Mouse (Mus musculus) gastrocnemius, postnatal 10 days (tissue): ENCODE measurements around the gene Auts2. TPM values are rescaled to one million over a fixed set of nuclear protein-coding genes. Genes with fewer than 3 reads are reported as not detected.

Experiments used
- DNase-seq: peaks from one replicate; pipeline ENCODE4 v3.0.0; 2021; ENCODE audit warnings: mixed read lengths
- total RNA-seq, 2 experiments: library from RNA; stranded (reverse); gene quantifications; 2 replicates each; pipeline ENCODE4 v1.2.3; 2021

Auts2 gene
- total RNA-seq, 2 experiments from 2014 or later = 36.2 to 49.1 TPM

DNA sequence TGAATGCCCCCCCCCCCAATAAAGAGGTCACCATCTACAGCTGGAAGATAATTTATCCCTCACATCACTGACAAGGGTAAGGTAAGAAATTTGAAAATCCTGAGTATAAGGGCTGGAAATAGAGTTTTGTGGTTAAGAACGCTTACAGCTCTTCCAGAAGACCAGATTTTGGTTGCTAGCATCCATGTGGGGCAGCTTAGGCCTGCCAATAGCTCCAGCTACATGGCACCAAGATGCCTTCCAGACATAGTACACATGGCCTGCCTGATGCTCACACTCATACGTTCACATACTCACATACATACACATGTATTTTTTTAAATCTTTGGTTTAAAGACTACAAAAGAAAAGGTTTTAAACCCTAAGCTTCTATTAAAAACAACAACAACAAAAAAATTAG is 467.2 kb downstream of the Auts2 start:
- DNase-seq = no peak

DNA sequence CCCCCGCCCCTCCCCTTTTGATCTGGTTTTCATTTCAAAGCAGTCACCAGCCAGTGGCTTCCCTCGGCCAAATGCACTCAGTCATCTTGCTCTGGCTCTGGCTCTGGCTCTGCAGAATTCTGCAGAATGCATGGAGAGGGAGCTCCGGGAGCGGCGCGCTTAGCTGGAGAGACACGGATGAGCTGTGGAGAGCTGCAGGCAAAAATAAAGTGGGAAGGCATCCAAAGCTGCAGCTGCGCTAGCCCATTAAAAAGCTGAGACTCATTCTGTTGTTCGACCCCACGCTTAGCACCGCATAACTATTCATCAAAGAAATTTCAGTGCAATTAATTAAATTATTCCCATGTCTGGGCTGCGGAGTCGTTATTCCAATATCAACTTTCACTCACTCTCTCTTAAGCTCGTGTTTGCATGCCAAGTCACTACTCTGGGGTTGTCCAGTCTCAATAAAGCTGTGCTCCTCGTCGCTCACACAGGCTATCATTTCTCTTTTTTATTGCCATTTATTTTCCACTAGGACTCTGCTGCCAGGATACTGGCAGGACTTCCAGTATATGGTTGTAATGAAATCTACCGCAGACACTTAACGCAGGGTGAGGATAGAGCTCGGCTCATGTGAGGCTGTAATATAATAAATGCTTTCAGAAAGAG is 468.3 kb downstream of the Auts2 start:
- DNase-seq = peak; percentile 74

DNA sequence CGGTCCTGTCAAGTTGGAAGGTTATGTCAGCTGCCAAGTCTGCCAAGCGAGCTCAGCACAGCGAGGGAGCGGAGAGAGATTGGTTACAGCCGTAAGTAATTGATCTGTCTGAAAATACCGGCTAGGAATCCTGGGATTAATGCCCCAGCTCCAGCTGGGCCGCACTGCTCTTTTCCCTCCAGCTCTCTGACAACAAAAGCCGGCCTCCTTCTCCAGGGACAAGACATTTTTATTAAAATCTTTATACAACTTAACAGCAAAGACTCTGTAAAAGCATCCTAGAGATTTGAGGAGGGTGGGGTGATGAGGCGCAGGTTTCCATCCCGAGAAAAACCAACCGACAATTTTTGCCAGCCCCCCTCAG is 468.8 kb downstream of the Auts2 start:
- DNase-seq = peak; percentile 34

DNA sequence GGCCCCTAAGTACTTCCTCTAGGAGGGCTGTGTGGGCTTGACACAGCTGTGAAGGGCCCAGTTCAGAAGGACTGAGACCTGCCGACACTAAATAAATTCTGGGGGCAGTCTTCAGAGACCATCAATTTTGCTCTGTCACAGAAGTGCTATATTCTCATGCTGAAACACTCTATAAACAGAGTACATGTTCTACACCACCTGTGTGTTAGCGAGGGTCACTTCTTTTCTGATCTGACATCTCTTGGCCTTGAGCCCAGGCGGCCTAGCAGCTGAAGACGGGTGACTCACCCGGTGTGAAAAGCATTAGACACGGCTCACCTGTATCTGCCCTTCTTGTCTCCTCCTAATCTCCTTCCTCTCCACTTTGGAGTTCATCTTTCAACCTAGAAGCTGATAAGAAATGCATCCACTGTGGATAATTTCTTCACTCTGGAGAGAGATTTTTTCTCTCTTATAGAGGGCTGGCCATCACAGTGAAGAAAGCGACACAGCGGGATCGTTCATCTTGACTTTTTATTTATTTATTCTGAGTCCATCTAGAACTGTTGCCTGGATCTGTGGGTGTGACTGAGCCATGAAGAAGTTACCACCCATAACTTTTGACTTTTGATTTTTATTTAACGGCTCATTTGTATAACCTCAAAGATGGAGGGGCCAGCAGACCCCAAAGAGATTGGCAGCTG is 469.3 kb downstream of the Auts2 start:
- peak; percentile 22 for DNase-seq

DNA sequence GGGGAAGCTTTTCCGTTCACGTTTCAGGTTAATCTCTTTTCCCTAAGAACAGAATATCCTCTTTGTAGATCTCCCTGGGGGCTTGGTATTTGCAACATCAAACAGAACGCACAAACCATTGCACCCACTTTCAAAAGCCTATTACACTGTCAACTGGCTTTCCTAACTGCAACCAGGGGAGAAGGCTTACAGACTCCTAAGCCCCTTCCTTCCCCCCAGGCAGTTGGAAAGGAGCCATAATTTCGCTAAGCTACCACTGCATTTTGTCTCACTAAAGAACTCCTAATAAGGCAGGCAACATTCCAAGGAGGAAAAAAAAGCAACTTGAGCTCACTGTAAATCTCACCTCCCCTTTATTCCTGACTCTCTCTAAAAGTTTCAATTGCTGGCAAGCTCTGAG is 470.8 kb downstream of the Auts2 start:
- no peak for DNase-seq

DNA sequence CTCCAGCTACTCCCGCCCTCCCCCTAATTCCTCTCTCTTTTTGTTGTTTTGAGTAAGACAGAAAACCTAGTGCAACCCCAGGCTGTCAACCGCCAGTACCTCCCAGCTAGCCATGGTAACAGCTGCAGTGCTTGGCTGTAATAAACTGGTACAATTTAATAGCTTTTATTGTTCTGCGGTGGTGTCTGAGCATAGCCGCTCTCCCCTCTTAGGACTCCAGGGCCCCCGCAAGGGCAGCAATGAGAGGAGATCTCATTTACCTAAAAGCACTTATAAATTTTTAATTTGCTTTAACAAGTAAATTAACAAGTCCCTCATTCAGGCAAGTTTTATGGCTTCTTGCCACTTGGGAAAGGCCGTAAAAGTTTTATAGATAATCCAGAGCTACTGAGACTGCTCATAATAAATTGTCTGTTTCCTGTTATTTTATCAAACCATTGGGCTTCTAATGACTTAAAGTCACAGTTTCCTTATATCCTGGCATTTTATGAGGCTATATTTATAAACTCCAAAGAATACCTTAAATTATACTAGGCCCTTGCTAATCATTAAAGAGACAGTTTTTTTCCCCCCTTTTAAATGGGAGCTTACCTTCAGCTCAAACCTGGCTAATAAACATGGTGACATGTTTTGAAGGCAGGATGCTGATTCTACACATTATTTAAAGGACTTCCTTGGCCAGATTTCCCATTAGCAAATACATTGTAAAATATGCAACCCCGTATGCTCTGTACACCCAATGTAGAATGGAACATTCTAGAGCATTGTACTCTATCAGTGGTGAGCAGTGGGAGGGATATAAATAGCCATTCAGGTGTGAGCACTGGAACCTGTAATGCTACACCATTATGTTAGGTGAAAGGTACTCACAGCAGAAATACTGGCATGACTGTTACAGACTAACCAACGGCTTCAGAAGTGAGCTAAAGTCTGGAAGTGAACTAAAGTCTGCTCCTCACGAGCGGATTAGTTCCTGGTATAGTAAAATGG is 475.1 kb downstream of the Auts2 start:
- DNase-seq = no peak

DNA sequence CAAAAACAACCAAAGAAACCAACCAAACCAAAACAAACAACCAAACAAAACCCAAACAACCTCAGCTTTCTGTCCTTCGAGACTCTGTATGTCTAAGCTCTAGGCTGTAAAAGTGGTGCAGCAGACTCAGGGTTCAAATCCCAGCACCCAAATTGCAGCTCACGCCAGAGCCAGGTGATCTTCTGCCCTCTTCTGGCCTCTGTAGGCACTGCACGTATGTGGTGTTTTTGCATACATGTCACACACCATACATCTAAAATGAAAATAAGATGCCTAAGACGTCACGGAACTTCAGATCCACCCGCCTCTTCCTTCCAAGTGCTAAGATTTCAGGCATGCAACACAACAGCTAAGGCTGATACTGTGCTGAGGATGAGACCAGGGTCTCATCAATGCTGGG is 483.0 kb downstream of the Auts2 start:
- DNase-seq = no peak

DNA sequence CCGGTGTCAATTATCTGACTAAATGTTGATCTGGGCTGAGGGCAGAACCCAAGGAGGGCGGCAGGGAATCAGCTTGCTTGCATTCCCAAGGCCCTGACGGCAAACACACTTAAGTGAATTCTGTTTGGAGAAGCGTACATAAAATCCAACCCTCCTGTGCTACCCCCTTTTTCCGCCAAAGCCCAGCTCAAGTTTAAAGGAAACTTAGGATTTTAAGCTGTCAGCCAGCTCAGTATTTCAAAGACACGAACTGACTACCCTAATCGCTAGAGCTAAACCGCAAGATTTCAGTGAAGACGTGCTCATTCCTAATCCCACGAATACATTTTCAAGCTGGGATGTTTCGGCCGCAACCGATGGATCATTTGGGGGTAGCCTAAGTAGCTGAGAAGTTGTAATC is 490.5 kb downstream of the Auts2 start:
- no peak for DNase-seq

DNA sequence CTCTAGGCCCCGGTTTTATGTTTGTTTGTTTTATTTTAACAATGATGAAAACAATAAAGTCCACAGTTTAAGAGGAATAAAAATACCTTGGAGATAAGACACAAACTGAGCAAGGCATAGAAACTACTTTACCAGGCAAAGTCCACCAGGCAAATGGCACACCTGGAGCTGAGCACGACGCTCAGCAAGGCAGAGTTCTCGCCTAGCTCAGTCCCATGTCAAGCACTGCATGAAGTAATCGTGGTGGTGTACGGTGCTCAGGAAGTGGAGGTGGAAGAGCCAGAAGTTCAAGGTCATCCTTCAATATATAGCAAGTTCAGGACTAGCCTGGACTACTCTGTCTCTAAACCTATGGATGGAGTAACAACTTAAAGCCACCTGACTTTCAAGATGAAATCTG is 503.6 kb downstream of the Auts2 start:
- no peak for DNase-seq

DNA sequence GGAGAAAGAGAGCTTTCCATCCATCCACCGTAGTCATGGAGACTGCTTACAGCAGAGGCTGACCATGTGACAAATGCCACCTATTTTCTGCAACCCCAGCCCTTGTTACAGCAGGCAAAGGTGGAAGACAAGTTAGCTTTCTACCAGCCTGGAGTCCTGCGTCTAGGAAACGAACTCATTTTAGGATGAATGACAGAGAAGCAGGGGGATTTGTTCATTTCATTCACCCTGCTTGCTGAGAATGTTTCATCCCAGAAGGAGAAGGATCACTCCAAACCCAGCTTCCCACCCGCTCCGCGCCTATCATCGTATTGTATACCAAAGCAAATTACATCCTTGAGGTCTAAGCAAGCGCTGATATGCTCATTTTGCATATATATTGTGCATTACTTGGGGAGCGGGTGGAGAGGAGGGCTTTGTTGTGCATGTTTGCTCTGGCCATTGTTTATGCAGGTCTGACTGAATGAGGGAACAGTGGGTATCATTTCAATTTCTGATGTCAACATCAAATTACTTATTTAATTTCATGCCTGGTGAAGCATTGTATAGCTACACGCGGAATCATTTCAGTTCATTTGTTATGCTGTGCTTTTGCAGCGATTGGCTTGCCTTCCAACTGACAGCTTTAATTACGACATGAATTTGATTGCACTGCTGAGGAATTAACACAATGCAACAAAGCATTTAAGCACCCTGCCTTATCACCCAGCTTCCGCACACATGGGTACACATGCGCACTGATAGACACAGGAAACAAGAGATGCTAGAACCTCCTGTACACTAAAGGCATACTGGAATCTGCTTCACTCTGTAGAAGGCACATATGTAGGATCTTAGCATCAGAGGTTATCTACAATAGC is 509.4 kb downstream of the Auts2 start:
- no peak for DNase-seq

DNA sequence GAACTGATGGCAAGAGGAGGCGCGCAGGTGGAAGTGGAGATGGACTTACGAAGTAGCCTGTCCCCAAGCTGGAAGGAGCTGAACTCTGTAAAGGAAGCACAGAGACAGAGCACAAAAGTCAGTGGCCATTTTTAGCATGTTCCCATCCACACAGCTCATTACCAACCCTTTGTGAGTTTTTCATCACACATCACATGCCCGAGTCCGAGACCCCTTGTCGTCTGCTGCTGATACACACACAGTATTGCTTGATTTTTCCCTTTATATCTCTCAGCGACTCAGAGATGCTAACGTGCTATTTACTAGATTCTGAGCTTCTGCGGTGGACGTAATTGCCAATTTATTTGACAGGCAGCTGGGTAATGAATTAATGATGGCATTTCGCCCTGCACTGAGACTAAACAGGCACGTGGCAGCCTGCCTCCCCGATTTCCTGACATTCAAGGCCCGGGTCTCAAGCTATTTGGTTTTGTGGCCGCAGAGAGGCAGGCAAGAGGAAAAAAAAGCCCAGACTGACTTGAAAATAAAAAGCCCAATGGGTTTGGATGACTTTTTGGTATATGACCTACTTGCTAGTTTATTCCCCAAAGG is 512.1 kb downstream of the Auts2 start:
- no peak for DNase-seq

DNA sequence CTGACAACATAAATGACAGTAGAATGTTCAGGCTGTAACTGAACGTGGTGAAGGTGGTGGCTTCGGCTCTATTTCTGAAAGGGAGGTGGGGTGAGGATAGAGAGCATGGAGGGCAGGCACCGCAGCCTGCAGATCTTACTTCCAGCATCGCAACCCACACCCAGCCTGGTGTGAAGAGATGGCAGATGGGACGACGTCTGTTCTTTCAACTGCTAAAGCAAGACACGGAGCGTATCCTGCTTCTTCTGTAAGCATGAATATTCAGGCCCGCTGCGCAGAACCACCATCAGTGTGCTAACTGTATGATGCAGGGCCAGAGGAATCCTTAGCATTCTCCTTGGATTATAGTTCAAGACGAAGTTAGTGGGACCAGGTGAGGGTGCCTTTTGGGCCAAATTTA is 513.5 kb downstream of the Auts2 start:
- no peak for DNase-seq

DNA sequence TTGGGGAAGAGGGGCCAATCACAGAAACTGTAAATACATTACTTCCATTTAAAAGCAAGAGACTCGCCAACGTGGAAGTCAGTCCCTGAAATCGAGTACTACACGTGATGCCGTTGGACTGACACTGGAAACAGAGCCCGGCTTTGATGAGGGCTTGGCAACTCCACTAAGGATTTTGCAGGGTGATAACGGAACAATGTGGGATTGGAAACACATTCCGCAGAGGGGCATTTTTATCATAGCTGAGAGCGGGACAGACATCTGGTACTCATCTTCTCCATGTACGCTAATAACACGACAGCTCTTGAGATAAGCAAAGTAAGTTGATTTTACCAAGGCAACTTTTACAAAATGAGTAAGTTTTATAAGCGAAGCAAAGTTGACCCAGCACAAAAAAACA is 514.1 kb downstream of the Auts2 start:
- DNase-seq = no peak

DNA sequence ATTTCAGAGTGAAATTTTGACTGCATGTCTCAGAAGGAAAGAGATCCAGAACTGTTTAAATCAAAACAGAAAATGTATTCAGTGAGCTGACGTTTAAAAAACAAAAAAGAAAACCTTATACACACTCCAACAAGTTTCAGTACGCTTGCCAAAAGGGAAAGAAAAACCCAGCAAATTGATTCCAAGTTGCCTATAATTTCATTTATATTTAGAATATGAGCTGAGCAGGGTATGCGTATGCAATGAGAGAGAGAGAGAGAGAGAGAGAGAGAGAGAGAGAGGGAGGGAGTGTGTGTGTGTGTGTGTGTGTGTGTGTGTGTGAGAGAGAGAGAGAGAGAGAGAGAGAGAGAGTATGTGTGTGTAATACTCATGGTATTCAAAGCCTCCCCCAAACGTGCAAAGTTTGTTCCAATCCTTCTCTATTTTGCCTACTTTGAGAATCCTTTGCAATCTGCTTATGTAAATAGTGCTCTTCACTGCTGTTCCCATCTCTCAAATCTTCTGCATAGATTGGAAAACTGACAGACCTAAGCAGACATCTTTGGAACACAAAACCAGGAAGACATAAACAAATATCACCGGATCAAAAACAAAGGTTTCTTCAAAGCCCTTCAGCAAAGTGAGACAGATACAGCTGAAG is 515.2 kb downstream of the Auts2 start:
- DNase-seq = no peak

DNA sequence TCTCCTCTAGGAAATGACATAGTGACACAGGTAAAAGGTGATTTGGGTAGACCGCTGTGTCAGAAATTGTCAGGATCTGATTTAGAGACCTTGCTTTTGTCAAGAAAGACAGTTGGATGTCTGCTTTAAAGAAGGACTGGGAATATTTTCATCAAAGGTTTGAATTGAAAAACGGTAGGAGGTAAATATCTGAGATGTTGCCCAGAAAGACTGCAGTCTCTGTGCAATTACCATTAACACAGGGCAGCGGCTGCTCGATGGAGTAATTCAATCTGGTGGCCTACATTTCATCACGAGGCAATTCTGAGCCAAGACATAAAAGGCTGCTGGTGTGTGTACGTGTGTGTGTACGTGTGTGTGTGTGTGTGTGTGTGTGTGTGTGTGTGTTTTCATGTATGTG is 529.8 kb downstream of the Auts2 start:
- no peak for DNase-seq

DNA sequence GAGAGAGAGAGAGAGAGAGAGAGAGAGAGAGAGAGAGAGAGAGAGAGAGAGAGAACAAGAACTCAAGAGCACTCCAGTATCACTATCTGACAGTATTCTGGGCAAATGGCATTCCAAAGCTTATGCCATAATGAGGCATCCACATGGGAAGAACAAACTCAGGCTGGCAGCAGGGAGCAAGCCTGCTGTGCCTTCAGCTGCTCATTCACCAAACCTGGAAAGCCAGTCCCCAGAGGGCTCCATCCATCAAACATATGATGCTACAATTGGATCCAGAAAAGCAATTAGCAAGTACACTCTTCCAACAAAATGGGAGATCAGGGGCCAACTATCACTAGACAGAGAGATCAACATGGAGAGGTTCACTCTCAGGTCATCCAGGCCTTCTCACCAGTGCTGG is 531.3 kb downstream of the Auts2 start:
- no peak for DNase-seq

DNA sequence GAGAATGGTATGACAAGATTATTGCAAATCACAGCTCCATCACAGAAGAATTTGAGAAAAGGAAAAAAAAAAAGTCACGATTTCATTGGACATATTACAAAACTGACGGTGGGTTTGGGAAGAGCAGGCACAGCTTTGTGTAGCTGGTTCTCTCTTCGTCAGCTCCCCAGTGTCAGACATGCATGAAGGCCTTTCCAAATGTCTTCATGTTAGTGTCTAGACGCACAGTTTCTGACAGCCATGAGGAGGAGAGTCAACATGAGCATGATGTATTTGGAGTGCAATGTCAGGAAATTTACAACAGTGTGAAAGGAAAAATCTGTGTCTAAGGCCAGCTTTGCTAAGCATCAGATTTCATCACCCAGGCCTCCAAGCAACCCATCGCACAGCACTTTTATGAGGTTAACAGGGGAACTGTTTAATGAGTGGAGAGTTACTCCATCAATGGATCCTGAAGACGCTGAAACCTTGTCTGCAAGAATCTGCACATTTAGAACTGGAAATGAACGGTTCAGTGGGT is 534.4 kb downstream of the Auts2 start:
- no peak for DNase-seq

DNA sequence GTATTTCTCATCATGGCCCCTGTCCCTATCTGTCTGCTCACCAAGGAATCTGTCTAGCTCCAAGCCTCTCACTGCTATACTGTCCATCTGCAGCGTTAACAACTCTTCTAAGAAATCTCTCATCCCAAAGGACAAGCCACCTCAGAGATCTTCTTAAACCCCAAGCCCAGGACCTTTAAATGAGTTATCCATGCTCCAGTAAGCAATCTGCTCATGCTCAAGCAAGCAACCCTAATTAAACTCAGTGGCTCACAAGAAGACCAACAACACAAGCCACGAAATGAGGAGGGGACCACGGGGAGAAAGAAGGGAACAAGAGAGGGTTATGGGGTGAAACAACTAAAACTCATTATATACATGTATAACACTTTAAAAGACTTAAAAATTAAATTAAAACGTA is 535.2 kb downstream of the Auts2 start:
- DNase-seq = no peak

DNA sequence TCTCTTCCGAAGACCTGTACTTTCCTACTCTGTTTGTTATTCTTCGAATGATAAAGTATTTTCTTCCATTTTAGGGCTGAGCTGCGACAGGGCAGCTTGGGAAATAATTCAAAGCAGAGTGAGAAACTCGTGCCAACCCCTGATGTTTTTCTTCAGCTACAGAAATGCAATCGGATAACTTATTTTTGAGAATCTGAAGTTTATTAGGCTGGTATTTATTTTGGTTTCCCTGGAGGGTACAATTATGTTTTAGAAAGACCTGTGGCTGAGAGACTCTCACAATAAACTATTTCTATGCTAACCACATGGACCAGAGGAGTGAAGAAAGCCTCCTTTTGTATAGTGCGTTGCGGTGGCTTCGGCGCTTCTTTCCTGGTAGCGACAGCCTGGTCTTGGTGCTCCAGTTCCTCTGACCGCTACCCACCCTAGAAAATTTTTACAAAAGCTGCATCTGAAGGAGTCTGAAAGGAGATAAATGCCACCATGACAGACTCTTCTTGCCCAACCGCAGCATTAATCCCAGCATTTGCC is 550.4 kb downstream of the Auts2 start:
- DNase-seq = no peak

DNA sequence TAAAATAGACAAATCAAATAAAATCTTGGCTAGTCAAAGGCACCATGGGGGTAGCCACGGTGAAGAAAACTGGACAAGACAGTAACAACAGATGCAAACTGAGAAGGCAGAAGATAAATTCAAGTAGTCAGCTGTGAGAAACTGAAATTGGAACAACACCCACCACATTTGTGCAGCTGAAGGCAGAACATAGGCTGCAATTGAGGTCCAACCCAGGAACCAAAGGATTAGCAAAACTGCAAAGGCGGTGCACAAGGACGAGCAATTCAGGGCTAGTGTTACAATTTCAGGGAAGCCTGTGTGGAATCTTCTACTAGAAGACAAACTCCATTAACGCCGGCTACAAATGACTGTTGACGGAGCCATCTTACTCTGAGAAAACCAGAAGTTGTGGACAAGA is 550.9 kb downstream of the Auts2 start:
- DNase-seq = no peak

DNA sequence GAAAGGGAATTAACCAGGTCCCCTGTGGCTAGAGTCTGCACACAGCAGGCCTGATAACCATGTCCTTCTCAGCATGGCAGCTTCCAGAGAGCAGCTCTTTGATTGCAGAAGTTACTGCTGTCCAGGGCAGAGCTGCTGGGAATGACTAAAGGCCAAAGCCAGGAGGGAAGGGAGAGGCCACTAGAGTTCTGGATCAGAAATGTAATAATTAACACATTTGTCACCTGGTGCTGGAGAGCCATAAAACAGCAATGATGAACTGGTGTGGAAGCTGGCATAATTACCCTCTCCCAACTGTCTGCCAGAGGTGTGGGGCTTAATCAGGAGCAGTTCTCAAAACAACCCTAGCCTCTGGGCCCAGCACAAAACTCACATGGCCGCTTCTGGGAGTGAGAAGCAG is 552.6 kb downstream of the Auts2 start:
- no peak for DNase-seq
